Mouse (Mus musculus) bone marrow macrophage, adult 2 months (primary cell): ENCODE data around the gene Btla.

Experiments used
- CTCF ChIP-seq: IDR thresholded peaks from 2 replicates; pipeline ENCODE4 v1.5.1; 2012; ENCODE audit warnings: low read depth, mild to moderate bottlenecking, low read length, moderate library complexity
- POLR2A ChIP-seq: IDR thresholded peaks from 2 replicates; pipeline ENCODE4 v1.6.1; 2012; ENCODE audit warnings: mild to moderate bottlenecking, low read depth, low read length, borderline replicate concordance

GRCm38 (mm10) chr16:45251773-45252413, 27.8 kb downstream of the Btla start:
- no peak for TF ChIP-seq CTCF
- TF ChIP-seq POLR2A = no peak
